Mouse (Mus musculus) hindbrain, embryonic 13.5 days (tissue): ENCODE data around the gene Retreg3. TPM values are rescaled to one million over a fixed set of nuclear protein-coding genes. Genes with fewer than 3 reads are reported as not detected.

Source experiments
- ATAC-seq: fragments of 200-750 bp; cut with Nextera tagmentation; 2 replicates; pipeline ENCODE4 v1.8.0; 2017; ENCODE audit warnings: moderate TSS enrichment; ENCODE audit not compliant: low FRiP score
- H3K27ac ChIP-seq: fragments of 300-500 bp; sonication (generic); 2 replicates; pipeline ENCODE4 v1.5.1; 2015; ENCODE audit warnings: inconsistent platforms, mild to moderate bottlenecking, moderate library complexity
- H3K27me3 ChIP-seq: fragments of 300-500 bp; sonication (generic); 2 replicates; pipeline ENCODE4 v1.6.1; 2015; ENCODE audit warnings: mild to moderate bottlenecking, inconsistent platforms
- H3K36me3 ChIP-seq: fragments of 300-500 bp; sonication (generic); 2 replicates; pipeline ENCODE4 v1.6.1; 2015; ENCODE audit warnings: mild to moderate bottlenecking, inconsistent platforms
- H3K4me1 ChIP-seq: fragments of 300-500 bp; sonication (generic); replicated peaks from 2 replicates; pipeline ENCODE4 v1.6.1; 2015; ENCODE audit warnings: inconsistent platforms
- H3K4me2 ChIP-seq: fragments of 300-500 bp; sonication (generic); 2 replicates; pipeline ENCODE4 v1.6.1; 2015; ENCODE audit warnings: inconsistent platforms, mild to moderate bottlenecking, moderate library complexity
- H3K4me3 ChIP-seq: fragments of 300-500 bp; sonication (generic); 2 replicates; pipeline ENCODE4 v1.5.1; 2015; ENCODE audit warnings: mild to moderate bottlenecking, inconsistent platforms
- H3K9ac ChIP-seq: fragments of 300-500 bp; sonication (generic); 2 replicates; pipeline ENCODE4 v1.6.1; 2015; ENCODE audit warnings: mild to moderate bottlenecking, inconsistent platforms
- H3K9me3 ChIP-seq: fragments of 300-500 bp; sonication (generic); 2 replicates; pipeline ENCODE4 v1.6.1; 2016; ENCODE audit warnings: inconsistent platforms
- WGBS: fragments of 180-500 bp; shearing (Covaris S2); methylation state at CpG from one replicate; pipeline ENCODE4 v1.1.7; 2015; 5-methylcytosine and 5-hydroxymethylcytosine counted together
- polyA plus RNA-seq: library from polyadenylated mRNA; unstranded; fragments of >200 nt; fragmentation: Nextera tagmentation; extraction: Ambion mirVana; gene quantifications from 2 replicates; pipeline ENCODE4 v1.2.1, GENCODE M21; 2015

The Retreg3 gene
- 25.1 and 27.7 TPM in 2 replicates for polyA plus RNA-seq

DNA sequence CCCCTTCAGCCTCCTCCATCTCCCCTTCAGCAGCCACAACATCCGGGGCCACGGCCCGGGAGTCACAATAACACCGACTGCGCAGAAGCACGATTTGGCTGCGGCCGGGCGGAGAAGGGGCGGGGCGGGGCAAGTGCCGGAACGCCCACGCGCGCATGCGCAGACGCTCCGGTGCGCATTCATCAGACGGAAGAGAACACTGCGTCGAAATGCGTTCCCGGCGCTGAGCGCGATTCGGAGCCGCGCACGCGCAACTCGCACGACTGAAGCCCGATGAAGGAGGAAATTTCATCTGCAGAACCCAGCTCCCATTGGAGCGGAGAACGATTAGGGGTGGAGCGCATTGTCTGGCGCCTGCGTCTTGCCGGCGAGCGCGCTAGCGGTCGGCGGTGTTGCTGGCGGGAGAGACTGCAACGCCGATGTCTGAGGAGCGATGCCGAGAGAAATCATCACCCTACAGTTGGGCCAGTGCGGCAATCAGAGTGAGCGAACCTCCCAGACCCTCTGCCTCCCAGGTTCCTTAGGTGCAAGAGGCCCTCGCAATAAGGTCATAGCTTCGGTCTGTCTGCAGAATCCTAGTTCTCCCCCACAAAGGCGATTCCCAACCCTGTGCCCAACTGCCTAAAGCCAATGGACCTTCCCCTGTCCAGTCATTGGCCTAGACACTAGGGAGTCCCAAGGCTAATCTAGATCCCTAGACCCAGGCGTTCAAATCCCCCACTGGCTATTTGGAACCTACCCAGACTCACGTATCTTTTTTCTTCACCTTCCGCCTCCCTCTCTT, at the start of gene Retreg3, which contains the start of gene Tubg1:
Retreg3 (minus strand) TSS at position 133 of the 784 bp plus-strand sequence.
Tubg1 (plus strand) TSS at position 178 of the 784 bp plus-strand sequence.
- H3K36me3 ChIP-seq = peaks cover 24% of the 10 kb centered on the region
- peak within 1 kb of the TSS; percentile 95 for H3K9ac ChIP-seq
- ATAC-seq = peak; percentile 96
- WGBS = under 1% methylated on average over 61 of the region's 61 CpGs
- no peaks in the 10 kb centered on the region for H3K27me3 ChIP-seq
- H3K4me3 ChIP-seq = peak within 1 kb of the TSS; percentile 90
- no peaks in the 10 kb centered on the region for H3K9me3 ChIP-seq
- H3K27ac ChIP-seq = peak within 1 kb of the TSS; percentile 94
- peaks cover 49% of the 10 kb centered on the region for H3K4me1 ChIP-seq
- H3K4me2 ChIP-seq = peak within 1 kb of the TSS; percentile 97

DNA sequence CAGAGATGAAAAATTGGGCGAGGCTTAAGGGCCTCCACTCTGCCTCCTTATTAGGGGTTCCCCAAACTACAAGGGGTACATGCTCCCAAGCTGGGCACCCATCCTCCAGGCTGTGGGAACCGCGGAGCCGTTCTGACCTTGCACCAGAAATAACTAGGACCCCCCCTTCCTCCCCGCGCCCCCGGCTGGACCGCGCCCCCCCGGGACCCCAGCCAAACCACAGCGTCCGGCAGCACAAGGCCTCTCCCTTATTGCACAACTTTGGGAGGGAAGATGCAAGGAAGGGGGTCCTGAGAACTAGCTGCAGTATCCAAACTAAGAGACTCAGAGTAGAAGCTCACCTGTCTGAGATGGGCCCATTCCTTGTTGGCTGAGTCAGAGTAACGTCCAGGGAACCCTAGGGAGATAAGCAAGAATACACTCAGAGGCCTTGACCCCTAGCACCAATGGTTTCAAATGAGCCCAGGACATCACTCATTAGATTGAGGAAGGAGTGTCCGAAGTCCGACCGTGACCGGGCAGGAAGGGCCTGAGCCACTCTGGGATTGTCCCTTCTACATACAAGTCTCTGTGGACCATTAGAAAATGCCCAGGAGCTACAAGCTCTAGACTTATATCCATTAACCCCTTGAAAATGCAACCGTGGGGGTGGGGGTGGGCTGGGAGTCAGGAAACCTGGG, 48.7 kb upstream of the Retreg3 start:
- peak overlapping the region; percentile 76 for H3K4me3 ChIP-seq
- no peak for ATAC-seq
- H3K9ac ChIP-seq = no peak overlapping the region
- peaks cover 77% of the 10 kb centered on the region for H3K27me3 ChIP-seq
- no peaks in the 10 kb centered on the region for H3K9me3 ChIP-seq
- peaks cover 59% of the 10 kb centered on the region for H3K4me1 ChIP-seq
- H3K36me3 ChIP-seq = peaks cover 40% of the 10 kb centered on the region
- no peak overlapping the region for H3K27ac ChIP-seq
- 58% methylated on average over 18 of the region's 18 CpGs for WGBS
- peak overlapping the region; percentile 91 for H3K4me2 ChIP-seq

- Histone ChIP-seq H3K27me3 (peaks cover 77% of the 10 kb centered on the region), H3K4me3 (no peak overlapping the region), H3K9ac (no peak overlapping the region), H3K4me1 (peaks cover 54% of the 10 kb centered on the region), H3K9me3 (no peaks in the 10 kb centered on the region), H3K4me2 (no peak overlapping the region), H3K36me3 (peaks cover 45% of the 10 kb centered on the region), H3K27ac (no peak overlapping the region)
- 46% methylated on average over 8 of the region's 8 CpGs for WGBS
- no peak for ATAC-seq
Observed at GRCm38 (mm10) chr11:101167963-101168300, 48.2 kb upstream of the Retreg3 start.

DNA sequence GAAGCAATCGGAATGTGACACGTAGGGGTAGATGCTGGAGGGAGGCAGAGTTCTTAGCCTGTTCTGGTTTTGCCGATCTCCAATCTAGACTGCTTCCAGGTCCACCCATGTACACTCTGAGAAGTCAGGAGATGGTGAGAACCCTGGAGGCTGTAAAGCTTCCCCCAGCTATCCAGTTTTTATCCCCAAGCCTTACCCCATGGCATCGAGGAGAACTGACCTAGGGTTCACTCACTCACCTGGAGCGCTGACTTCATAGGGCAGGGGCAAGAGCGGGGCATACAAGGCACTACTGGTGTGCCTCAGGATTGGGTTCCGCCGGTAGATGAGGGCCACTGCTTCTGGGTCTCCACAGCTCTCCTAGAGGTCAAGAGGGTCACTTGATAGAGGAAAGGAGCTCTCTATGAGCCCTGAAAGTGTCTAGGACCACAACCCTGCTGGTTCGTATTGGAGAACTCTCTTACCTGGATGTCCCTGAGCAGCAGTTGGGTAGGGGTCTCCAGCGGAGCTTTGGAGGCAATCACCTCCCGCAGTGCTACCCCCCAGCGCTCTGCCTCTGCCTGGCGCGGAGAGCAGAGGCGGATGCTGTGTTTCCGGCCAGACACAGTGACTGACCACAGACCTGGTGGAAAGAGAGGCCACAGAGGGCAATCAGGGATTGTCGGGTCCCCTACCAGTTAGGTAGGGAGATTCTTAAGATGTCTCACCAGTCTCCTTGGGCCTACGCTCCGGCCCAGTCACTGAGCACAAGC, 47.7 kb upstream of the Retreg3 start:
- no peak overlapping the region for H3K4me3 ChIP-seq
- no peak overlapping the region for H3K9ac ChIP-seq
- ATAC-seq = no peak
- H3K27ac ChIP-seq = no peak overlapping the region
- WGBS = 44% methylated on average over 19 of the region's 19 CpGs
- no peak overlapping the region for H3K4me2 ChIP-seq
- H3K36me3 ChIP-seq = peaks cover 49% of the 10 kb centered on the region
- peaks cover 81% of the 10 kb centered on the region for H3K27me3 ChIP-seq
- H3K9me3 ChIP-seq = no peaks in the 10 kb centered on the region
- peaks cover 49% of the 10 kb centered on the region for H3K4me1 ChIP-seq

DNA sequence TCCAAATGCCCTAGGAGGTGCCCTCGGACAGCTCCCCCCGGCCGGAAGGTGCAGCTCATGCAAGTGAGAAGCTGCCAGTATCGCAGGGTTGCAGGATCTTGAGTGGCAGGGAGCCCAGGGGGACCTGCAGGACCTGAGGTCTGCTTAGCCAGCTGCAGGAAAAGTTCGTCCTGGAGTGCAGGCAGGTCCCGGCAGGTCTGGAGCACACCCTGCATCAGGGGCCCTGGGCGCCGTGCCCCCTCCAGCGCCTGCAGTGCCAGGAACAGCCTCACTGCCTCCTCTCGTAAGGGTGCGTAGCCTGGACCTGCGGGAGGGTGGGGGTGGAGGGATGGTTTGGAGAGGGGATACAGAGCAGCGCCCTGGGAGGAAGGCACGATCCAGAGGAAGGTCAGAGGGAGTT, 46.7 kb upstream of the Retreg3 start:
- H3K9me3 ChIP-seq = no peaks in the 10 kb centered on the region
- 40% methylated on average over 14 of the region's 14 CpGs for WGBS
- H3K27me3 ChIP-seq = peaks cover 91% of the 10 kb centered on the region
- H3K4me3 ChIP-seq = no peak overlapping the region
- no peak overlapping the region for H3K4me2 ChIP-seq
- H3K27ac ChIP-seq = no peak overlapping the region
- H3K36me3 ChIP-seq = peaks cover 60% of the 10 kb centered on the region
- ATAC-seq = no peak
- no peak overlapping the region for H3K9ac ChIP-seq
- H3K4me1 ChIP-seq = peaks cover 40% of the 10 kb centered on the region

DNA sequence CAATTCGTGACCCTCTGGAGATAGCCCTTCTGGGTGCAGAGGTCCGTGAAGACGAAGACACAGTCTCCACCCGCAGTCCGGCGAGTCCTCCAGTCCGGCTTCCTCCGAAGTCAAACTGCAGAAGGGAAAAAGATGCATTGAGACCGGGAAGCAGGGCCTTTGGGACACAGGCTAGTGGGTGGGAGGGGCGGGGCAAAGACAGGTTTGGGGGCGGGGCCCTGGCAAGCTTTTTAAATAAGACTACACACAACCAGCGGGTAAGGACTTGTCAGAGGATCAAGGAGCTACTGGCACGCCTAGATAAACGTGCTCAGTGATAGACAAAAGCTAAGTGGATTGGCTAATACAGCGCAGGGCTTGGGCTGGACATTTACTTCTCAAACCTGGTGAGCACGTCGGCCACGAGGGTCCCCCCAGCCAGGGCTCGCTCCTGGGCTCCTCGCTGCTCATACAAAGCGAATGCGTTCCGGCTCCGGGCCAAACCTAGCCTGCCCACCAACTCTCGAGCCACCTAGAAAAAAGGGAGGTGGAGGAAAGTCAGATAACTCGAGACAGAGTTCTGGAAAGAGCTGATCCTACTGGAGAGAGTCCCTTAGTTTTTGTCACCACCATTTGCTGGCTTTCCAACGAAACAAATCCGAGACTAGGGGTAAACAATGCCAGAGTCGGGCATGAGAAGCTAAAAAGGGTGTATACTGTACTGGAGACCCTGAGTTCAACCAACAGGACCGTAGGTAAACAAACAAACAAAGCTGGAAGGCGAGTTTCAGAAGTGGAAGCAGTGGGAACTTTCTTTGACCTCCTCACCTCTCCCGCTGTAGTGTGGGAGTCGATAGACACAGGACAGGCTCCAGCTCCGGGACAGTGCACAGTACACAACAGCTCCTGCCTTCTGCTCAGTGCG, 45.2 kb upstream of the Retreg3 start:
- no peak overlapping the region for H3K9ac ChIP-seq
- H3K4me3 ChIP-seq = peak overlapping the region; percentile 21; the same call in 1 of the 2 replicates
- H3K9me3 ChIP-seq = no peaks in the 10 kb centered on the region
- H3K27ac ChIP-seq = no peak overlapping the region
- no peak overlapping the region; the same call in 1 of the 2 replicates for H3K4me2 ChIP-seq
- WGBS = 18% methylated on average over 35 of the region's 35 CpGs
- peaks cover 66% of the 10 kb centered on the region for H3K36me3 ChIP-seq
- H3K4me1 ChIP-seq = peaks cover 30% of the 10 kb centered on the region
- no peak for ATAC-seq
- H3K27me3 ChIP-seq = peaks cover 91% of the 10 kb centered on the region

- Histone ChIP-seq H3K4me1 (peaks cover 24% of the 10 kb centered on the region), H3K4me3 (peak overlapping the region; percentile 21), H3K4me2 (peak overlapping the region; percentile 45), H3K9me3 (no peaks in the 10 kb centered on the region), H3K9ac (peak overlapping the region; percentile 46), H3K36me3 (peaks cover 66% of the 10 kb centered on the region), H3K27me3 (peaks cover 91% of the 10 kb centered on the region), H3K27ac (no peak overlapping the region)
- no peak for ATAC-seq
- WGBS = 7% methylated on average over 21 of the region's 21 CpGs
Observed at GRCm38 (mm10) chr11:101164351-101164665, 44.6 kb upstream of the Retreg3 start.

GRCm38 (mm10) chr11:101163476-101164350, 44.0 kb upstream of the Retreg3 start:
- H3K9ac ChIP-seq = peak overlapping the region; percentile 46
- peaks cover 69% of the 10 kb centered on the region for H3K36me3 ChIP-seq
- peaks cover 18% of the 10 kb centered on the region for H3K4me1 ChIP-seq
- ATAC-seq = no peak
- H3K4me3 ChIP-seq = peak overlapping the region; percentile 21
- no peak overlapping the region for H3K27ac ChIP-seq
- H3K4me2 ChIP-seq = peak overlapping the region; percentile 45
- no peaks in the 10 kb centered on the region for H3K9me3 ChIP-seq
- WGBS = 14% methylated on average over 43 of the region's 49 CpGs
- H3K27me3 ChIP-seq = peaks cover 91% of the 10 kb centered on the region

DNA sequence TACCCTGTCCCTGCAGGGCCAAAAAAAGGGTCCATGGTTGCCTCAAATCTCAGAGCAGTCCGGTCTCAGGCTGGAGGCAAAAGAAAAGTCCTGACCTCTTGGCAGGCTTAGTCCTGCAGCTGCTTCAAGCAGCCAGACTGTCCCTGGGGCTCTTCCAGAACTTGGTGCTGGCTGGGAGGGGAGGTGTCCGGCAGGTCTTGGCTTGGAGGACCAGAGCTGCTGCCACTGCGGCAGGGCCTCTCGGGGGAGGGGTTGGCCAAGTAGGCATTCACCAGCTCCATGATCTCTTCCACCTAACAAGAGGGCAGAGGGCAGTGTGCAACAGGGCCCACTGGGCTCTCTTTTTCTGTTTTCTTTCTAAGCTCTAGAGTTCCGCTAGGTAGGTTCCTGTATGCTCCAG, 43.1 kb upstream of the Retreg3 start:
- peaks cover 68% of the 10 kb centered on the region for H3K36me3 ChIP-seq
- peaks cover 91% of the 10 kb centered on the region for H3K27me3 ChIP-seq
- peaks cover 12% of the 10 kb centered on the region for H3K4me1 ChIP-seq
- no peak overlapping the region for H3K27ac ChIP-seq
- H3K9me3 ChIP-seq = no peaks in the 10 kb centered on the region
- H3K4me3 ChIP-seq = no peak overlapping the region
- H3K9ac ChIP-seq = no peak overlapping the region
- no peak overlapping the region for H3K4me2 ChIP-seq
- ATAC-seq = no peak
- WGBS = 62% methylated on average over 5 of the region's 5 CpGs

DNA sequence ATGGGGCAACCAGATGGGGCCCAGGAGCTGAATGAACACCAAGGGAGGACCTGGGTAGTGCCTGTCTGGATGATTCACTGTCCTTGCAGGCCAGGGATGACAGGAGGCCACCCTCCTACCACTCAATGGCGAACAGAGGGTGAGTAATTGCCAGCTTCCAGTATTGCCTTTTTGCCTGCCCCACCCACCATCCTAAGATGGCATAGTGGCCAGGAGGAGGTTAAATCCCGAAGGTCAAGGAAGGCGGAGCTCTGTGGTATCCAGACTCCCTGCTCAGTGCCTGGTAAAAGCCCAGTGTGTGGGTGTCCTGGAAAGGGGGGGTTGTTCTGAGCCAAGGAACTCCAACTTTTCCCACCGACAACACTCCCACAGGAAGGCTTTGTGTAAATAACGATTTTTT, 42.6 kb upstream of the Retreg3 start:
- no peak overlapping the region for H3K9ac ChIP-seq
- peaks cover 91% of the 10 kb centered on the region for H3K27me3 ChIP-seq
- no peak overlapping the region for H3K4me2 ChIP-seq
- no peaks in the 10 kb centered on the region for H3K9me3 ChIP-seq
- no peak overlapping the region for H3K4me3 ChIP-seq
- H3K4me1 ChIP-seq = peaks cover 12% of the 10 kb centered on the region
- ATAC-seq = no peak
- H3K27ac ChIP-seq = no peak overlapping the region
- peaks cover 64% of the 10 kb centered on the region for H3K36me3 ChIP-seq
- WGBS = 49% methylated on average over 5 of the region's 5 CpGs

GRCm38 (mm10) chr11:101161551-101161950, 41.9 kb upstream of the Retreg3 start:
- H3K27me3 ChIP-seq = peaks cover 86% of the 10 kb centered on the region

More at GRCm38 (mm10) chr11:101161551-101161950, 41.9 kb upstream of the Retreg3 start:
- no peaks in the 10 kb centered on the region for H3K9me3 ChIP-seq
- ATAC-seq = no peak
- peaks cover 15% of the 10 kb centered on the region for H3K4me1 ChIP-seq
- peaks cover 56% of the 10 kb centered on the region for H3K36me3 ChIP-seq
- no peak overlapping the region for H3K4me3 ChIP-seq
- H3K4me2 ChIP-seq = no peak overlapping the region
- H3K27ac ChIP-seq = no peak overlapping the region
- WGBS = 87% methylated on average over 15 of the region's 15 CpGs
- H3K9ac ChIP-seq = no peak overlapping the region
